Comparison of ENCODE assay signal across 9 mouse cellular contexts in the genomic region with DNA sequence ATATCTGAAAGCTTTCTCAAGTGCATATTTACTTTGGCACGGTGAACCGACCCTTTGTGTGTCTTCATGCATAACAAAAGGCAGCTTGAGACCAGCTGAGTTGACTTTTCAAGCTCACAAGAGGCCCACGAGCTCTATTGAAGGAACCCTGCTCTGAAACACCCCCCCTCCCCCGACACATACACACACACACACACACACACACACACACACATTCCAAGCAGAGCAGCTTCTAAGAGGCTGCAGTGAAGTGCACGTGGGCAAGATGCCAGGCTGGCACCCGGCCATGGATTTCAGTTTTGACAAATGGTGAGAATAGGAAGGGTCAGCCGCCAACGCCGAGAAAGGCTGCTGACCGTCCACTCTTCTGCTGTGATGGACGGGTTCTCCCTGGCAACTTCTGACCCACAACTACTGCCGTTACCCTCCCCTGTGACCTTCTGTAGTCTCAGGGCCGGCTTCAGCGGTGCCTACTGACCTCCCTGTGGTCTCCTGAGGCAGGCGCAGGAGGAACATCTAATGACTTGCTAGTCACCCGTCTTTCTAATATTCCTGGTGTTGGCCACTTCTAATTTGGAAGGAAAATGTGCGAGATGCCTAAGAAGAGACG.
DNase-seq lines count a peak whose midpoint lies in the region; ATAC-seq and TF ChIP-seq lines count a peak whose summit lies in the region.
"Had no signal": no experiment of that assay in that cellular context is flagged by ENCODE, and none has a peak within 500 bp of the region (broad histone marks: within the 10 kb centered on the region; RNA-seq: fewer than 3 reads in every experiment).

No protein-coding gene starts in this region.

- H3K27ac ChIP-seq in heart, embryonic 13.5 days (replicated peaks): peak overlapping the region; percentile 64
- H3K27ac ChIP-seq in kidney, embryonic 15.5 days: no peak overlapping the region; the same call in 1 of the 2 replicates
- no peak overlapping the region for H3K27ac ChIP-seq in testis, adult 2 months (ENCODE audit: control insufficient read depth, insufficient read depth, low read depth, low read length)

- peak; percentile 85 for DNase-seq in retina, postnatal 1 day
- DNase-seq in retina, embryonic 14.5 days (ENCODE audit: low spot score): no peak
- DNase-seq in embryo, embryonic 10.5 days (ENCODE audit: low spot score): peak; percentile 48
- peak; percentile 52 for DNase-seq in mesoderm, embryonic 11.5 days (ENCODE audit: low read depth, low spot score)
- no peak for DNase-seq in natural killer cell, adult 2 months (ENCODE audit: low spot score in 2 of 2)

- peak overlapping the region; percentile 44 for H3K4me2 ChIP-seq in heart, embryonic 13.5 days
- peak overlapping the region; percentile 22; the same call in 1 of the 2 replicates for H3K4me2 ChIP-seq in kidney, embryonic 15.5 days

- H3K4me1 ChIP-seq in heart, embryonic 13.5 days: peaks cover 18% of the 10 kb centered on the region
- peaks cover 16% of the 10 kb centered on the region for H3K4me1 ChIP-seq in kidney, embryonic 15.5 days
- H3K4me1 ChIP-seq in testis, adult 2 months (ENCODE audit: control insufficient read depth, insufficient read depth, low read length): no peaks in the 10 kb centered on the region

- H3K27me3 ChIP-seq in heart, embryonic 13.5 days (replicated peaks): no peaks in the 10 kb centered on the region
- H3K27me3 ChIP-seq in kidney, embryonic 15.5 days: no peaks in the 10 kb centered on the region
- no peaks in the 10 kb centered on the region for H3K27me3 ChIP-seq in testis, adult 2 months (ENCODE audit: control insufficient read depth, insufficient read depth, low read length)

- TF ChIP-seq POLR2A in testis, adult 2 months (IDR thresholded peaks at IDR 0.05; ENCODE audit: control insufficient read depth, low read depth, low read length): no peak

- peaks cover 7% of the 10 kb centered on the region; the same call in 1 of the 2 replicates for H3K9me3 ChIP-seq in heart, embryonic 13.5 days
- H3K9me3 ChIP-seq in kidney, embryonic 15.5 days (replicated peaks): no peaks in the 10 kb centered on the region

- no peaks in the 10 kb centered on the region for H3K36me3 ChIP-seq in heart, embryonic 13.5 days
- H3K36me3 ChIP-seq in kidney, embryonic 15.5 days: no peaks in the 10 kb centered on the region
- H3K36me3 ChIP-seq in testis, adult 2 months (ENCODE audit: control insufficient read depth, insufficient read depth, low read length): no peaks in the 10 kb centered on the region
- H3K36me3 ChIP-seq: G1E had no signal

- H3K4me3 ChIP-seq in heart, embryonic 13.5 days: no peak overlapping the region
- H3K4me3 ChIP-seq in kidney, embryonic 15.5 days (replicated peaks): no peak overlapping the region
- peak overlapping the region; percentile 36 for H3K4me3 ChIP-seq in testis, adult 2 months (ENCODE audit: control insufficient read depth, low read depth, low read length)

- ATAC-seq in heart, embryonic 13.5 days (ENCODE audit: extremely low read depth, insufficient number of reproducible peaks, low FRiP score, low TSS enrichment): peak; percentile 59; the same call in 1 of the 2 replicates
- ATAC-seq in kidney, embryonic 15.5 days (replicated peaks; ENCODE audit: low FRiP score): peak; percentile 74; the same call in 1 of the 2 replicates

- no peak overlapping the region for H3K9ac ChIP-seq in heart, embryonic 13.5 days
- no peak overlapping the region for H3K9ac ChIP-seq in kidney, embryonic 15.5 days

- TF ChIP-seq CTCF in testis, adult 2 months (IDR thresholded peaks at IDR 0.05; ENCODE audit: control insufficient read depth, insufficient read depth, insufficient replicate concordance, low read depth, low read length): no peak

- 34% methylated on average over 18 of the region's 18 CpGs for WGBS in heart, embryonic 13.5 days
- WGBS in kidney, embryonic 15.5 days: 19% methylated on average over 18 of the region's 18 CpGs

Comparison
In these comparisons a context has a peak if more than half of its experiments do, and no peak if none do; other contexts are left out.
1. DNase-seq: peak in retina, postnatal 1 day (single experiment), embryo, embryonic 10.5 days (single experiment) and mesoderm, embryonic 11.5 days (single experiment); none in retina, embryonic 14.5 days (single experiment) and natural killer cell, adult 2 months (0 of 2).